Mouse (Mus musculus) megakaryocyte-erythroid progenitor cell, adult 5-6 weeks (primary cell): ENCODE measurements around the gene 3110009E18Rik. TPM values are rescaled to one million over a fixed set of nuclear protein-coding genes. Genes with fewer than 3 reads are reported as not detected.
A peak's percentile ranks its signal among the peaks of the same experiment; 100 is the strongest.

Experiments used
- ATAC-seq: replicated peaks from 2 replicates; pipeline ENCODE4 v1.8.0; 2016; ENCODE audit warnings: mild to moderate bottlenecking, inconsistent platforms; ENCODE audit not compliant: severe bottlenecking, poor library complexity, low FRiP score, low TSS enrichment
- total RNA-seq, 2 experiments: library from RNA; stranded (forward) in 1 of 2; stranded (reverse) in 1 of 2; fragments of 200-1000, 215-1000 nt in 1 of 2; fragments of >200 nt in 1 of 2; fragmentation: Nextera tagmentation in 1 of 2; gene quantifications; 2 replicates each; pipeline ENCODE4 v1.2.3; 2014 to 2017

Gene 3110009E18Rik
- total RNA-seq, 2 experiments from 2014 or later = 1.7 to 9.2 TPM

- no peak for ATAC-seq
Observed at GRCm38 (mm10) chr1:120100456-120101226, 20.3 kb upstream of the 3110009E18Rik start.

GRCm38 (mm10) chr1:120101227-120101609 lies 19.8 kb upstream of the 3110009E18Rik start:
- ATAC-seq = no peak

- peak; percentile 85 for ATAC-seq
Observed at GRCm38 (mm10) chr1:120105556-120105959, 15.4 kb upstream of the 3110009E18Rik start.

- ATAC-seq = no peak
Observed at GRCm38 (mm10) chr1:120109741-120110432, 11.1 kb upstream of the 3110009E18Rik start.

GRCm38 (mm10) chr1:120111766-120112165 lies 9.2 kb upstream of the 3110009E18Rik start:
- ATAC-seq = no peak

GRCm38 (mm10) chr1:120112251-120113187 lies 8.5 kb upstream of the 3110009E18Rik start:
- ATAC-seq = peak; percentile 66

- no peak for ATAC-seq
Observed at GRCm38 (mm10) chr1:120115671-120116081, 5.3 kb upstream of the 3110009E18Rik start.

- no peak for ATAC-seq
Observed at GRCm38 (mm10) chr1:120116106-120116505, 4.9 kb upstream of the 3110009E18Rik start.

- ATAC-seq = no peak
Observed at GRCm38 (mm10) chr1:120118854-120119253, 2.1 kb upstream of the 3110009E18Rik start.

GRCm38 (mm10) chr1:120119389-120119788 lies 1.6 kb upstream of the 3110009E18Rik start:
- ATAC-seq = no peak

GRCm38 (mm10) chr1:120120141-120120968 lies 632 bp upstream of the 3110009E18Rik start:
- peak; percentile 25 for ATAC-seq

GRCm38 (mm10) chr1:120121930-120122530 lies 1.0 kb downstream of the 3110009E18Rik start:
- ATAC-seq = no peak

- no peak for ATAC-seq
Observed at GRCm38 (mm10) chr1:120122634-120123383, 1.8 kb downstream of the 3110009E18Rik start.

GRCm38 (mm10) chr1:120124839-120125238 lies 3.9 kb downstream of the 3110009E18Rik start:
- ATAC-seq = no peak

- ATAC-seq = no peak
Observed at GRCm38 (mm10) chr1:120125471-120125870, 4.5 kb downstream of the 3110009E18Rik start.

GRCm38 (mm10) chr1:120126318-120126717 lies 5.3 kb downstream of the 3110009E18Rik start:
- ATAC-seq = no peak

- ATAC-seq = no peak
Observed at GRCm38 (mm10) chr1:120132376-120132775, 11.4 kb downstream of the 3110009E18Rik start.
